Mouse (Mus musculus) heart, postnatal 10 days (tissue): ENCODE measurements around the gene Gemin2. TPM values are rescaled to one million over a fixed set of nuclear protein-coding genes. Genes with fewer than 3 reads are reported as not detected.
"Not testable (repeated sequence)": the region's sequence is repeated elsewhere in the genome, so short reads cannot be mapped to it uniquely, and the experiment has no call there.

Source experiments
- DNase-seq, 2 experiments: peaks; one replicate each; pipeline ENCODE4 v3.0.0; 2021
- intact Hi-C: fragments of 180-260 bp; cut with DNase I; formaldehyde crosslinking; loops from one replicate; pipeline ENCODE4 v1.15.1; 2025
- total RNA-seq, 2 experiments: library from RNA; stranded (reverse); gene quantifications; 2 replicates each; pipeline ENCODE4 v1.2.3; 2021

Gene Gemin2
- total RNA-seq: 1 to 10 TPM; 6.9 to 7.5 TPM

DNA sequence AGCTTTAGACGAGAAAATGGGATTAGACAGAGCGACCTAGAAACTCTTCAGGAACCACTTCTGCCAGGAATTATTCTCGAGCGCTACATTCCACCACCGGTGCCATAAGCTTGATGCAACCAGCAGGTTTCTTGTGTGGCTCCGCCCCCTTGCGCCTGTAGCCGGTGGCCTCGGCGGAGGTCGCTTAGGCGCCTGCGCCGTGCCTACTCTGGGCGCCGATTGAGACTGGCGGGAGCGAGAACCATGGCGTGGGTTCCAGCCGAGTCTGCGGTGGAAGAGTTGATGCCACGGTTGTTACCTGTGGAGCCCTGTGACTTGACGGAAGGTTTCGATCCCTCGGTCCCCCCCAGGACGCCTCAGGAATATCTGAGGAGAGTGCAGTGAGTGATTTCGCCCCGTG, at the start of gene Gemin2:
Gene Gemin2, plus strand, starts transcription at position 160 of the 400 bp plus-strand sequence.
- DNase-seq: peak; percentile 93 to 94
- intact Hi-C loops: loop anchor here (2.0 to 5.0 kb wide), 3 partner anchors 54 to 204 kb away; partner anchors contain the start of genes Fbxo33 and Pnn

DNA sequence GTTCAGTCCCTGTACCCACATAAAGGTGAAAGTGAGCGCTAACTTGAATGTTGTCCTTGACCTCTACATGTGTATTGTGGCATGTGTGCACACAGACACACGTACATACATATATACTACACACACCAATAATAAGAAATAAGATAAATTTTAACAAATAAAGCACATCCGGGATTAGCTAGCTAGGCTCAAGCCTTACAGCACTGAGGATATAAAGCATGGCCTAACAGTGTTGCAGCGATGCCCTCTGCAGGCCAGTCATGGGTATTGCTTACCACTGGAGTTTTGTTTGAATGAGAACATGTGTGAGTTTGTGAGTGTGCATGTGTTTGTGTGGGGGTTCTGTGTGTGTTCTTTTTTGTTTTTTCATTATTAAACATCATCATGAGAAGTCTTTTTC, 48.6 kb upstream of the Gemin2 start:
- peak; percentile 17 to 27 for DNase-seq
- intact Hi-C loops: no loop called here

DNA sequence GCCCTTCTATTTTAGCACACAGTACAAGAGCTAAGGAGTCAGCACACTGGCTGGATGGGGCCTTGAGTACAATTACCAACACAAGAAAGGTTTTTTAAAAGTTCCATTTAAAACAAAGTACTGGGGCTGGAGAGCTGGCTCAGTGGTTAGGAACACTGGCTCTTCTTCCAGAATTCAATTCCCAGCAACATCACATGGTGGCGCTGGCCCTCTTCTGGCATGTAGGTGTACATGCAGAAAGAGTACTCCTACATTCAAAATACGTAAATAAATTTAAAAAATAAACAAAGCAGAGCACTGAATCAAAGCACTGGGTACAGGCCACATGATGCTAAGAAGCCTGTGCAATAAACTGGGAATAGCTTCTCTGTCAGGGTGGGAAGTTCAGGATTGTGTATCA, 36.2 kb upstream of the Gemin2 start:
- intact Hi-C loops: no loop called here
- no peak for DNase-seq

DNA sequence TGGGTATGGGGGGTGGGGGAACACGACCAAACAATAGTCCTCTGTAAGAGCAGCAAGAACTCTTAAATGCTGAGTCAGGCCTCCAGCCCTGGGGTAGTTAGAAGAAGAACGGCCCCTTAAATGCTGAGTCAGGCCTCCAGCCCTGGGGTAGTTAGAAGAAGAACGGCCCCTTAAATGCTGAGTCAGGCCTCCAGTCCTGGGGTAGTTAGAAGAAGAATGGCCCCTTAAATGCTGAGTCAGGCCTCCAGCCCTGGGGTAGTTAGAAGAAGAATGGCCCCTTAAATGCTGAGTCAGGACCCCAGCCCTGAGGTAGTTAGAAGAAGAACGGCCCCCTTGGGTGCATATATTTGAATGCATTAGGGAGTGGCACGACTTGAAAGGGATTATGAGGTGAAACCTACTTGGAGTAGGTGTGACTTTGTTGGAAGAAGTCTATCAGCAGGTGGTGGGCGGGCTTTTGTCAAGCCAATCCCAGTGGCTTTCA, 32.0 kb upstream of the Gemin2 start:
- DNase-seq, intact Hi-C loops: not testable (repeated sequence)

DNA sequence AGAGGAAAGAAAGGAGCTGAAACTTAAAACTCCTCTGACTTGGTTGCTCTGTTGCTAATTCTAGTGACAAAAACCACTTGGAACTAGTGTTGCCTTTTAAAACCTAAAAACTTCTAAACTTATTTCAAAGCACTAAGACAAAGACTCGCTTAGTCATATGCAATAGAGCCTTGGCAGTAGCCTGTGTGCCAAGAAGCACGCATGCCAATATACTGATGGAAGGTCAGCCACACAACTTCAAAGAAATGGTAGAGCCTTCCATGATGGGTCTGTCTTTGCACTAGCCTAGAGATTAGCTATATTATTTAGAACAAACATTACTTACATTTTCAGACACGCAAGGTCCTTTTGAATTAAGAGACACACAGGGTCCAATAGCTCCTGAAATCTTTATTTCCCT, 27.4 kb upstream of the Gemin2 start:
- intact Hi-C loops: no loop called here
- no peak for DNase-seq

DNA sequence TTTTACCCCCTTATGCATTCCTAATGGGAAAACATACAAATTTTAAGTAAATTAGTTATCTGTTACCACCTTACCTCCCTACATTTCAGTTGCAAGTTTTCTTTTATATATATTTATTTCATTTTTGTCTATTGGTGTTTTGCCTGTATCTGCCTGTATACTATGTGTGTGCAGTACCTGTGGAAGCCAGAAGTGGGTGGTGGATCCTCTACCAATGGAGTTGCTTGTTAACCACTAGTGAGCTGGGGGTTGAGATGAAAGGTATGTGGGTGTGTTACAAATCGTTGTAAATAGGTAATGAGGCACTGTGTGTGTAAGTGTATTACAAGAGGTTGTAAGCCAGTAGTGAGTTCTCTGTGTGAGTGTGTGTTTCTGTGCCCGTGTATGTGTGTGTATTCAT, 2.7 kb upstream of the Gemin2 start:
- peak in 1 of 2 experiments; percentile 7 for DNase-seq
- intact Hi-C loops: loop anchor here (5.0 kb wide), 1 partner anchor 207 kb away; the partner anchor contains the start of gene Fbxo33

DNA sequence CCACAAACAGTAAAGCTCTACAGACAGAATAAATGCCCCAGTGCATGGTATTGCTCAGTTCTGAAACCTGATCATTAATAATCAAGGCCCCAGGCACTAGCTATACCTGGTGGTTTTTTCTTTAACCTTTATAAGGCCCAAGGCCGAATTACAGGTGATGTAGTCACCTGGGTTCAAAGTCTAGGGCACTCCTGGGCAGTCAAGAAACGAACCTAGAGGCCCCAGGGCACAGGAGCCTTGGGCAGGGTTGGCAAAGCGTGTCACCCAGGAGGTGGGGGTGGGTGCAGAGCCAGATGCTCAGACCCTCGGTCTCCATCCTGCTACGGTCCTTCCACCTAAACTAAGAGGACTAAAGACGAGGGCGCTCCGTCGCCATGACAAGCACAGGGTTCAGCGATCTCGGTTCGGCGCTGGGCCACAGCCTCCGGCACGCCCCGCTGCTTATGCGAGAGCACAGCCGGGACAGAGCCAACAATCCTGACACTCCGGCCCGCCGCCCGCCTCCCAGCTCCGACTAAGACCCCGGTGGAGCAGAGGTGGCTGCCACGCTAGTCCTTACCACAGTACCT, 1.8 kb upstream of the Gemin2 start:
- DNase-seq: no peak
- intact Hi-C loops: loop anchor here (5.0 kb wide), 1 partner anchor 206 kb away; the partner anchor contains the start of gene Fbxo33

DNA sequence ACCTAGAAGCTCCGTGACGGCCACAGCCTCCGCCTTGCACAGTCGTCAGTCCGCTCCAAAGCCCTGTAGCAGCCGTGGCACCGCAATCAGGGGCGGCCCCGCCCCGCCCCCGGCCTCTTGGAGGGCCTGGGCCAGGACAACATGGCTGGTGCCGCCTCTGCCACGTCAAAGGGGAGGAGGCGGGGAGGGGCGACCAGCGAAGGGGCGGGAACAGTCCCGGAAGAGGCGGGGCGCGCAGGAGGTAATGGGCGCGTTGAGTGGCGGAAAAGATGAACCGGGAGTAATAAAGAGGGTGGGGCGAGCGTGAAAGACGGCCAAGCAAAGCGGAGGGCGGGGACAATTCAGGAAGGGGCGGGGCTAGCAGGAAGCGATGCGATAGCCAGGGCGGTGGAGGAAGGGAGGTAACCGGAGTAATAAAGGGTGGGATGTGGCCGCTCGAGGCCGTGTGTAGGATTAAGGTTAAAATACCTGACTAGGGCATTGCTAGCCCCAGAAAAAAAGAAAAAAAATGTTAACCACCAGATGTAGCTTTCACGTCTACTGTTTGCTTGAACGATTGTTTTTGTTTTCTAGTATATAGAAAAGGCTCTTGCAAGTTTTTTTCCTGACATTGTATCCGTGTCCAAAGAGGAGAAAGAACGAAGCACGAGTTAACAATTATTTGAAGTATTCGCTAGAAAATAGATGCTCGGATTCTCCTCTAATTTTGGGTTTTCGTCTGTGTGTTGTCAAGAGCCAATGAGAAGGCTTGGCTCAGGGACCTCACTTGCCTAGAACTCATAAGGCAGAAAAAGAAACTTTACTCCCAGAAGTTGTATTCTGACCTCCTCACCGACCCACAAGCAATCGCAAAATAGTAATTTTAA, 1.1 kb upstream of the Gemin2 start, which contains the start of gene Sec23a:
Gene Sec23a, minus strand, starts transcription at position 174 of the 866 bp plus-strand sequence.
- intact Hi-C loops: loop anchor here (2.0 to 5.0 kb wide), 3 partner anchors 55 to 205 kb away; partner anchors contain the start of genes Fbxo33 and Pnn
- peak; percentile 99 for DNase-seq

DNA sequence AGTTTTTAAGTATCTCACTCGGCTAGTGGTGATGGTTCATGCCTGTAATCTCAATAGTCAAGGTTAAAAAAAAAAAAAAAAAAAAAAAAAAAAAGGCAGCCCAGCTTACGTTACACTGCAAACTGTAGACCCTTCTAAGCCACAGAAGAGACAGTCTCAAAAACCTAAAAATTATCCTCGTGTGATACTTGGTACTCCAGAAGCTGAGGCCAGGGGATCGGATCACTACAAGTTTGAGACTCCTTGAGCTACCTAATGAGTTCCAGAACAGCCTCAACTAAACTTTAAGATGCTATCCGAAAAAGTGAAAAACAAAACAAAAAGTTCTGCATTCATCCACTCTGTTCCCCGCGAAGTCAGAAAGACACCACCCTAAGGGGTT, 492 bp upstream of the Gemin2 start:
- intact Hi-C loops: loop anchor here (2.0 to 5.0 kb wide), 3 partner anchors 54 to 205 kb away; partner anchors contain the start of genes Fbxo33 and Pnn
- DNase-seq: peak in 1 of 2 experiments; percentile 37

DNA sequence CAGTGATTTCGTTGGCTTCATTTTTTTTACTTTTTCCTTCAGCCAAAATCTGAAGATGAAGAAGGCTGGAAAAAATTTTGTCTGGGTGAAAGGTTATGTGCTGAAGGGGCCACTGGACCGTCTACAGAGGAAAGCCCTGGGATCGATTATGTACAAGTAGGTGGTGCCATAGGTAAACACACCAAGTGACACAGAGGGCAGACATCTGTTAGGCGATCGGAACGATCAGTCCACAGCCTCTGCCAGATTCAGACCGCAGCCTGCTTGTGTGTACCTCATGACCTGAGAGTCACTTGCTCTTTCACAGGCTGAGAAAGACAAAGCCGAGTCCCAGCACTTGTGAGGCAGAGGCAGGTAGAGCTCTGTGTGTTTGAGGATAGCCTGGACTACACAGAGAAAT, 4.8 kb downstream of the Gemin2 start:
- intact Hi-C loops: no loop called here
- no peak for DNase-seq

DNA sequence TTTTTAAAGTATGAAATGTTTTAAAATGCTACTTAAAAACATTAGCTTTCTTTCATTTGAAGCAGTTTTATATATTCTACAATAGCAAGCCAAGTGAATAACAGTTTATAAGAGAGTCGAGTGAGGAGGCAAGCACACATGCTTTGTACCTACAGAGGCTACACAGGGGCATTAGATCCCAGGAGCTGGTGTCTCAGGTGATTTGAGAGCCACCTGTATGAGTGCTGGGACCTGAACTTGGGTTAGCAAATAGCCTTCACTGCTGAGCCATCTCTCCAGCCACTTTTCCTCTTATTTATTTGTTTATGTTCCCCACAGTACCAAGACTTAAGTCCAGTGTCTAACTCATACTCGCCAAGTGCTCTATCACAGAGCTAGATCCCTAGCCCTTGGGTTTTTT, 6.7 kb downstream of the Gemin2 start:
- intact Hi-C loops: no loop called here
- no peak for DNase-seq

DNA sequence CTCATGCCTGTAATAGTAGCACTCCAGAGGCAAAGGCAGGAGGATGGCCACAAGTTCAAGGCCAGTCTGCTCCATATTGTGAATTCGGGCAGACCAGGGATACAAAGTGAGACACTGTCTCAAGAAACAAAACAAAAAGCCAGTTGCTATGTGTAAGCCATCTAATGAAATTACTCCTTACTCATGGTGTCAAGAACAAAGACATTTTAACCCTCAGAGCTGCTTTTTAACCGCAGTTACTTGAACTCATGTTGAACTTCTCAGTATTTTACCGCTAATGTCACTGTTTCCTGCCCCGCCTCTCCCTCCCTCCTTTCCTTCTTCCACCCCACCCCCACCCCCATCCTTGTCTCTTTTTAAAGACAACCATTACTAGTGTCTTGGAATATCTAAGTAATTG, 8.1 kb downstream of the Gemin2 start:
- no peak for DNase-seq
- intact Hi-C loops: no loop called here

DNA sequence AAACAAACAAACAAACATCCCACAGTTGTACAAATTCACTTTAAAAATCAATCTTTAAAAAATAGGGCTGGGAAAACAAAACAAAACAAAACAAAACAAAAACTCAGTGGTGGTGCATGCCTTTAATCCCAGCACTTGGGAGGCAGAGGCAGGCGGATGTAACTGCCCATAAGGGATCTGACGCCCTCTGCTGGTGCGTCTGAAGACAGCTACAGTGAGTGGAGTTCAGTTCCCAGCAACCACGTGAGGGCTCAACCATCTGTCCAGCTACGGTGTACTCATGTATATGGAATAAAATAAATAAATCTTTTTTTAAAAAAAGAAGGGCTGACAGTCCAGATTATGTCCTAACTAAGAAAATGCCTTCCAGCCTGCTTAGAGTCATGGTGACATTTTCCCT, 18.9 kb downstream of the Gemin2 start:
- intact Hi-C loops: no loop called here
- no peak for DNase-seq

DNA sequence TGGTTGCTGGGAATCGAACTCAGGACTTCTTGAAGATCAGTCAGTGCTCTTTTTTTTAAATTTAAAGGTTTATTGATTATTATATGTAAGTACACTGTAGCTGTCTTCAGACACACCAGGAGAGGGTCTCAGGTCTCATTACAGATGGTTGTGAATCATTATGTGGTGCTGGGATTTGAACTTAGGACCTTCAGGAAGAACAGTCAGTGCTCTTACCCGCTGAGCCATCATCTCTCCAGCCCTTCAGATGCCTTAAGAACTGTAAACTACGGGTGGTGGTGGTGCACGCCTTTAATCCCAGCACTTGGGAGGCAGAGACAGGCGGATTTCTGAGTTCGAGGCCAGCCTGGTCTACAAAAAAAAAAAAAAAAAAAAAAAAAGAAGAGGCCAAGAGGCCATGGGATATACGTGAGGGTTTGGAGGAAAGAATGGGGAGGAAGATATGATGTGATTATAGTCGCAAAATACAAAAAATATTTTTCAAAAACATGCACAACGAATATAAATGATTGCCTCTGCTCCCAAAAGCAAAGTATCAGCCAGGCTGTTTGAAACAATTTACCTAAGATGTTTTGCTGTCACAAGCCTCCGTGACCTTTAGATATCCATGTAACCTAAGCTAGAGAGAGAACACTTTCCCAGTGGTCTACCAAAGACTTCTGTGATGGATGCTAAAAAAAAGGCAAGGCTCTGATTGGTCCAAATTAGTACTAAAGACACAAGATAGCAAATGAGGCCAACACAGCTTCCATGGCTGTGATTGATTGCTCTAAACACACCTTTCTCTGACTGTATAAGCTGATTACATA, 26.2 kb downstream of the Gemin2 start:
- intact Hi-C loops: no loop called here
- no peak for DNase-seq

DNA sequence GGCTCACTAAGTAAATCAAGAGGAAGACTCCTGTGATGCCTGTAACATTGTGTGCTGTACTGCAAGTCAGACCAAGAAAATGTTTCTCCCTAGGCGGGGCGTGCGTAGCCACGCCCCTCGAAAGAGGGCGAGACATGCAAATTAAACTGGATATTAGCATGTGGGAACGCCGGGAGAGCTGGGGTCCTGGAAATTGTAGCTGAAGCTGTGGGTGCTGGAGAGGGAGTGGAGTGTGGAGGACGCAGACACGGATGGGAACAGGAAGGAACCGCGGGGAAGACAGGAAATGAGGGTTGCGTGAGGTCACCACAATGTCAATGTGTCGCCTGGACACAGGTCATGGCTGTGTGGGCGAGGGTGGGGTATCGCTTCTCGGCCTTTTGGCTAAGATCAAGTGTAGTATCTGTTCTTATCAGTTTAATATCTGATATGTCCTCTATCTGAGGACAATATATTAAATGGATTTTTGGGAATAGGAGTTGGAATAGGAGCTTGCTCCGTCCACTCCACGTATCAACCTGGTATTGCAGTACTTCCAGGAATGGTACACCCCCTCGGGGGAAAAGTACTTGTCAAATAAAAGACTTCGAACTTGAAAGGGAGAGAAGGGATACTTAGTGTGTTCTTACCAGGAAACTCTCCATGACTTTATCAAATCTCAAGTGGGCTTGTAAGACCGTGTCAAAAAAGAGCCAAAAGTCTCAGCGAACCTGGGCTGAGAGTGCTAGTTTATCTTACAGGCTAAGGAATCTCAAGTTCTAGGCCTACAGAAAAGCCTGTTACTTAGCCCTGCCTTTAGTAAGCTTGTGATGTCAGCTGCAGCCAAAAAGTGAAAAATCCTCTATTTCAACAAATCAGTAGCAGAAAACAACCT, 27.0 kb downstream of the Gemin2 start:
- peak; percentile 25 to 57 for DNase-seq
- intact Hi-C loops: no loop called here

DNA sequence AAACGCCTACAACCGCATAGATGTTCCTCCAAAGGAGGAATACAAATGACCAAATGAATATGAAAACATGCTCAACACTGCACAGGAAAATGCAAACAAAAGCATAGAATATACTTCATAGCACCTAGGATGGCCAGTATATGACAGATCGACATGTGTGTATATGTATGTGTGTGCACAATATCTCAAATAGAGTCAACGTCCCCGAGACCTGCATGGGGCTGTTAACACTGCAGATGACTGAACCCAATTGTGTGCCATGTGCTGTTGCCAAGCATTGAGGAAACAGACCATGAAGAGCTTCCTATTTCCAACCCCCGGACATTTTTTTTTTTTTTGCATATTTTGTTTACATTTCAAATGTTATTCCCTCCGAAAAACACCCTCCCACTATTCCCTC, 27.7 kb downstream of the Gemin2 start:
- intact Hi-C loops: no loop called here
- DNase-seq: no peak

DNA sequence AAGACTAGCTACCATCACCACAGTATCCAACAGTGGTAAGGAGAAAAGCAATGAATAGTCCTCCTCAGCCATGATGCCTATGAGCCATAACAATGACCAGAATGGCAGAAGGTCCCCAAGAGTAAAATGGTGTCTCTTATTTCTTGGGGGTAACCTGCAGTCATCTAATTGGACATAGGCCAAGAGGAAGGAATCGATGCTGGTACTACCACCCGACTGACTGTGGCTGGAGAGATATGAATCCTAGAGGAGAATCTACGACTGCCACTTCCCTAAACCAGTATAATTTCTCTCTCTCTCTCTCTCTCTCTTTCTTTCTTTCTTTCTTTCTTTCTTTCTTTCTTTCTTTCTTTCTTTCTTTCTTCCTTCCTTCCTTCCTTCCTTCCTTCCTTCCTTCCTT, 39.3 kb downstream of the Gemin2 start:
- no peak for DNase-seq
- intact Hi-C loops: no loop called here

DNA sequence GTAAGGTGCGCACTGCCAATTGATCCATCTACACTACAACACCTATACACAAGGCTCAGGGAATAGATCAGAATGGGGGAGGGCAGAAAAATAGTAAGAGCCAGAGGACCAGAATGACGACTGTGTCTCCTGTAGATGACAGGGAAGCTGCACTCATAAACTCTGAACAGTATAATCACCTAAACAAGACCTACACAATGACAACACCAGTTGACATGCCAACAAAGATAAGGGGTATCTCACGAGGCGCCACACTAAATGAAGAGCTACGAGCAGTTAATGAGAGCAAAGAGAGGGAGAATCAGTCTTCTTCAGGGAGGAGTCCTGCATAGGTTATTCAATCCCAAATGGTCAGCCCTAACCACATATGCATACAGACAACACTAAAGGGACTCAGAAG, 40.0 kb downstream of the Gemin2 start:
- no peak for DNase-seq
- intact Hi-C loops: no loop called here

DNA sequence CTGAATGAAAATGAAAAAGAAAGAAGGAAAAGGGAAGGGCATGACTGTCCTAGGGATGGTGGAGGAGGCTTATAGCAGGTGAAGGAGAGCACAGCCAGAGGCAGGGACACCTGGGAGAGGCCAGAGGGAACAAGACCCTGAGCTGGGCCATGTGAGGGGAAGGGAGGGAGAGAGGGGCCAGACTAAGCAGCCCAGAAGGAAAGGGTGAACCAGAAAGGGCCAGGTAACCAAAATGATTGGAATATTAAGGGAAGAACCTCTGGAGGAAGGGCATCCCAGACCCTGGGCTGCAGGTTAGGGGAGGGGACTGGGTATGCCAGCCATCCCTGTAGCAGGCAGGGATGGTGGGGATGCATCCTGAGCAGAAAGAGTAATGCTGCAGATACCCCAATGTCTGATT, 40.8 kb downstream of the Gemin2 start:
- intact Hi-C loops: no loop called here
- no peak for DNase-seq
